Mouse (Mus musculus): ENCODE results near the gene Gm49336. TPM values are rescaled to one million over a fixed set of nuclear protein-coding genes. Genes with fewer than 3 reads are reported as not detected.

The Gm49336 gene
- polyA plus RNA-seq, 1 experiment from 2014 or later, result 68.8 TPM

DNA sequence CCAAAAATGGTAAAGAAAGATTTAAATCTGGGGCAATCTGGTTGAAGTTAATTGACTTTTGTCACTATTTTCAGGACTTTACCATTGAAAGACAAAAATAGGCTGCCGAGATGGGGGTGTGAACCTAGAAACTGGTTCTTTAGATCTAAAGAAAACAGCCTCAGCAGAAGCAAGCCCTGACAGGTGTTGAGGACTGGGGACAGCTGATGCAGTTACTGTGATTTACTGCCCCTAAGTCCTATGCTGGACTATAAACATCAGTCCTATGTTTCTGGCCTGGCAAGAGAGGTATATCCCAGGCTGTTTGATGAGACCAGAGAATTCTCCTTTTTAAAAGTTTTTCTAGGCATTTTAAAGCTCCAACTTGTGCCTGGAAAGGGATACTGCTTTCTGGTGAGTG is 37.3 kb downstream of the Gm49336 start:
- Histone ChIP-seq H3K4me2 (replicated peaks; ENCODE audit: low read depth, low read length) (no peak overlapping the region), H3K27ac (ENCODE audit: low read depth, low read length) (no peak overlapping the region), H3K4me1 (replicated peaks; ENCODE audit: control insufficient read depth, insufficient read depth, low read length) (no peaks in the 10 kb centered on the region), H3K9me3 (ENCODE audit: control insufficient read depth, low read length) (no peaks in the 10 kb centered on the region), H3K9ac (ENCODE audit: low read depth, low read length) (no peak overlapping the region), H3K27me3 (ENCODE audit: control insufficient read depth, insufficient read depth, low read length) (no peaks in the 10 kb centered on the region), H3K36me3 (ENCODE audit: control insufficient read depth, insufficient read depth, low read length) (no peaks in the 10 kb centered on the region), H3K4me3 (ENCODE audit: low read depth, low read length) (no peak overlapping the region)
- DNase-seq (ENCODE audit: low spot score), result no peak
- 89% methylated on average over 1 of the region's 1 CpGs for WGBS
- no peak for ATAC-seq (ENCODE audit: low FRiP score)

DNA sequence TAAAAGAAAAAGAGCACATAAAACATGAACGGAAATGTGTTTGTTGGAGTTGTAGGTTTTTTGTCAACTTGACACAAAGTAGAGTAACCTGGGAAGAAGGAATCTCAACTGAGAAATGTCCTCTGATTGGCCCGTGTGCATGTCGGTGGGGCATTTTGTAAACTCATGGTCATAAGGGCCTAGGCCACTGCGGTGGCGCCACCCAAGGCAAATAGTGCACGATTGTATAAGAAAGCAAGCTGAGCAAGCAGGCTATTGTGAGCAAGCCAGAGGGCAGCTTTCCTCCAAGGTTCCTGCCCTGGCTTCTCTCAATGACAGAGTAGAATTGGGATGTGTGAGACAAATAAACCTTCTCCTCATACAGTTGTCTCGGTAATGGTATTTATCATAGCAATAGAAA is 42.1 kb downstream of the Gm49336 start:
- Histone ChIP-seq H3K36me3 (ENCODE audit: control insufficient read depth, insufficient read depth, low read length) (no peaks in the 10 kb centered on the region), H3K4me3 (ENCODE audit: low read depth, low read length) (no peak overlapping the region), H3K9me3 (ENCODE audit: control insufficient read depth, low read length) (no peaks in the 10 kb centered on the region), H3K27me3 (ENCODE audit: control insufficient read depth, insufficient read depth, low read length) (no peaks in the 10 kb centered on the region), H3K4me1 (replicated peaks; ENCODE audit: control insufficient read depth, insufficient read depth, low read length) (no peaks in the 10 kb centered on the region), H3K27ac (ENCODE audit: low read depth, low read length) (no peak overlapping the region), H3K4me2 (replicated peaks; ENCODE audit: low read depth, low read length) (no peak overlapping the region), H3K9ac (ENCODE audit: low read depth, low read length) (no peak overlapping the region)
- no peak for DNase-seq (ENCODE audit: low spot score)
- ATAC-seq (ENCODE audit: low FRiP score), result no peak
- WGBS, result 91% methylated on average over 7 of the region's 7 CpGs

DNA sequence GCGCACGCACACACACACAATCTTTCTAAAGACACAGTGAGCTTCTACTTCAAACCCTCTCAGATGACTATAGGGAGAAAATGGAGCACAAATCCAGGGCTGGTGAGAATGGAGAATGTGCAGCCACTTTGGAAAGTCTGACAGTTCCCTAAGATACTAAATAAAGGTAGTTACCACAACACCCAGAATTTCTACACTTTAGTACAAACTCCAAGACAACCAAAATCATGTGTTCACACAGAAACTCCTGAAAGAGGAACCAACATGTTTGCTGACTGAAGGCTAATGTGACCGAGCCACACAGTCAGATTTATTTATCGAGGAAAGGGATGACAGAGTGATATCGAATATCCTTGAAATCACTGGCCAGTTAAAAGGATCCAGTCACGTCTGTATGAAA is 46.3 kb downstream of the Gm49336 start:
- Histone ChIP-seq H3K36me3 (ENCODE audit: control insufficient read depth, insufficient read depth, low read length) (no peaks in the 10 kb centered on the region), H3K4me1 (replicated peaks; ENCODE audit: control insufficient read depth, insufficient read depth, low read length) (no peaks in the 10 kb centered on the region), H3K9ac (ENCODE audit: low read depth, low read length) (no peak overlapping the region), H3K27me3 (ENCODE audit: control insufficient read depth, insufficient read depth, low read length) (no peaks in the 10 kb centered on the region), H3K4me3 (ENCODE audit: low read depth, low read length) (no peak overlapping the region), H3K27ac (ENCODE audit: low read depth, low read length) (no peak overlapping the region), H3K4me2 (replicated peaks; ENCODE audit: low read depth, low read length) (no peak overlapping the region), H3K9me3 (ENCODE audit: control insufficient read depth, low read length) (no peaks in the 10 kb centered on the region)
- WGBS, result 89% methylated on average over 6 of the region's 6 CpGs
- ATAC-seq (ENCODE audit: low FRiP score) (no peak), DNase-seq (ENCODE audit: low spot score) (no peak)

DNA sequence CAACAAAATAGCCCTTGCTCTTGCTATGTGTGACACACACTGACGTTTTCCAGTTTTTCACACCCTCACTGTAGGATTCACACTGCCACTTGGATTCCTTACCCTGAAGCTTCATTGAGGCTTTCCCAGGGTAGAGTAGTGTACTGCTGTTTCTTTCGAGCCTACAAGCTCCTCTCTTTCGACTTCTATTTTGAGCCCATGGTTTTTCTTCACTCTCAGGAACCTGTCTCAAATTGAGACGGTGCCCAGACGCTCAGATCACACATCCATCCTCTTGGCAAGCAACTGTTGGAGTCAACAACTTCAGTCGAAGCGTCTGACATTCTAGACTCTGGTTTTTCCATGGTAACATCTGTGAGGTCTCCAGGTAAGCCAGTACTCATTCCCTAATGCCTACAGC is 54.4 kb downstream of the Gm49336 start, which contains the start of gene Atp8a2:
Atp8a2 (minus strand) TSS at position 296 of the 400 bp plus-strand sequence.
- DNase-seq (ENCODE audit: low spot score) (no peak), ATAC-seq (ENCODE audit: low FRiP score) (no peak)
- Histone ChIP-seq H3K27me3 (ENCODE audit: control insufficient read depth, insufficient read depth, low read length) (no peaks in the 10 kb centered on the region), H3K27ac (ENCODE audit: low read depth, low read length) (no peak within 1 kb of the TSS), H3K9me3 (ENCODE audit: control insufficient read depth, low read length) (no peaks in the 10 kb centered on the region), H3K4me1 (replicated peaks; ENCODE audit: control insufficient read depth, insufficient read depth, low read length) (no peaks in the 10 kb centered on the region), H3K36me3 (ENCODE audit: control insufficient read depth, insufficient read depth, low read length) (no peaks in the 10 kb centered on the region), H3K4me3 (ENCODE audit: low read depth, low read length) (no peak within 1 kb of the TSS), H3K9ac (ENCODE audit: low read depth, low read length) (no peak within 1 kb of the TSS), H3K4me2 (replicated peaks; ENCODE audit: low read depth, low read length) (no peak within 1 kb of the TSS)
- 84% methylated on average over 7 of the region's 7 CpGs for WGBS

- Histone ChIP-seq H3K4me2 (replicated peaks; ENCODE audit: low read depth, low read length) (no peak overlapping the region), H3K9me3 (ENCODE audit: control insufficient read depth, low read length) (no peaks in the 10 kb centered on the region), H3K4me1 (replicated peaks; ENCODE audit: control insufficient read depth, insufficient read depth, low read length) (no peaks in the 10 kb centered on the region), H3K36me3 (ENCODE audit: control insufficient read depth, insufficient read depth, low read length) (no peaks in the 10 kb centered on the region), H3K27me3 (ENCODE audit: control insufficient read depth, insufficient read depth, low read length) (no peaks in the 10 kb centered on the region), H3K4me3 (ENCODE audit: low read depth, low read length) (no peak overlapping the region), H3K27ac (ENCODE audit: low read depth, low read length) (no peak overlapping the region), H3K9ac (ENCODE audit: low read depth, low read length) (no peak overlapping the region)
- no peak for ATAC-seq (ENCODE audit: low FRiP score)
- no peak for DNase-seq (ENCODE audit: low spot score)
- WGBS, result 94% methylated on average over 5 of the region's 5 CpGs
Observed at GRCm38 (mm10) chr14:60195999-60196398, 55.3 kb downstream of the Gm49336 start.

DNA sequence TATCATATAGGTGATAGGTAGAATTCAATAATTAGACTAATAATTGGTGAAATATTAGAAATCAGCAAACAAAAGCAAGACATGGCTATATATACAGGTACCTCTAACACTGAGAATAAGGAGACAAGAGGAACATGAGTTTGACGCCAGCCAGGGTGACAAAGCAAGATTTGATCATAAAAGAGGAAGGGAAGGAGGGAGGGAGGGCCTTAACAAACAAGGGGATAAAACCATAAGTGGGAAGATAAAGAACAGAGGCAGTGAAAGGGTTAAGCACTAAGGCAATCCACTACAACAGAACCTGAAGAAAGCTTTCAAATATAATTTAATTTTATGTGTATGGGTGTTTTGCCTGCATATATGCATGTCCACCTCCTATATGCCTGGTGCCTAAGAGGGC is 56.7 kb downstream of the Gm49336 start:
- no peaks in the 10 kb centered on the region for H3K4me1 ChIP-seq (replicated peaks; ENCODE audit: control insufficient read depth, insufficient read depth, low read length)
- no peaks in the 10 kb centered on the region for H3K36me3 ChIP-seq (ENCODE audit: control insufficient read depth, insufficient read depth, low read length)
- H3K4me2 ChIP-seq (replicated peaks; ENCODE audit: low read depth, low read length), result no peak overlapping the region
- ATAC-seq (ENCODE audit: low FRiP score) (no peak), DNase-seq (ENCODE audit: low spot score) (no peak)
- no peaks in the 10 kb centered on the region for H3K9me3 ChIP-seq (ENCODE audit: control insufficient read depth, low read length)
- H3K27ac ChIP-seq (ENCODE audit: low read depth, low read length), result no peak overlapping the region
- 86% methylated on average over 1 of the region's 1 CpGs for WGBS
- H3K27me3 ChIP-seq (ENCODE audit: control insufficient read depth, insufficient read depth, low read length), result no peaks in the 10 kb centered on the region
- no peak overlapping the region for H3K4me3 ChIP-seq (ENCODE audit: low read depth, low read length)
- H3K9ac ChIP-seq (ENCODE audit: low read depth, low read length), result no peak overlapping the region

- no peak overlapping the region for H3K27ac ChIP-seq (ENCODE audit: low read depth, low read length)
- H3K4me1 ChIP-seq (replicated peaks; ENCODE audit: control insufficient read depth, insufficient read depth, low read length), result no peaks in the 10 kb centered on the region
- H3K9ac ChIP-seq (ENCODE audit: low read depth, low read length), result no peak overlapping the region
- no peak overlapping the region for H3K4me2 ChIP-seq (replicated peaks; ENCODE audit: low read depth, low read length)
- H3K9me3 ChIP-seq (ENCODE audit: control insufficient read depth, low read length), result no peaks in the 10 kb centered on the region
- ATAC-seq (ENCODE audit: low FRiP score) (no peak), DNase-seq (ENCODE audit: low spot score) (no peak)
- H3K4me3 ChIP-seq (ENCODE audit: low read depth, low read length), result no peak overlapping the region
- H3K27me3 ChIP-seq (ENCODE audit: control insufficient read depth, insufficient read depth, low read length), result no peaks in the 10 kb centered on the region
- no peaks in the 10 kb centered on the region for H3K36me3 ChIP-seq (ENCODE audit: control insufficient read depth, insufficient read depth, low read length)
- 89% methylated on average over 5 of the region's 5 CpGs for WGBS
Observed at GRCm38 (mm10) chr14:60189771-60190170, 61.5 kb downstream of the Gm49336 start.

DNA sequence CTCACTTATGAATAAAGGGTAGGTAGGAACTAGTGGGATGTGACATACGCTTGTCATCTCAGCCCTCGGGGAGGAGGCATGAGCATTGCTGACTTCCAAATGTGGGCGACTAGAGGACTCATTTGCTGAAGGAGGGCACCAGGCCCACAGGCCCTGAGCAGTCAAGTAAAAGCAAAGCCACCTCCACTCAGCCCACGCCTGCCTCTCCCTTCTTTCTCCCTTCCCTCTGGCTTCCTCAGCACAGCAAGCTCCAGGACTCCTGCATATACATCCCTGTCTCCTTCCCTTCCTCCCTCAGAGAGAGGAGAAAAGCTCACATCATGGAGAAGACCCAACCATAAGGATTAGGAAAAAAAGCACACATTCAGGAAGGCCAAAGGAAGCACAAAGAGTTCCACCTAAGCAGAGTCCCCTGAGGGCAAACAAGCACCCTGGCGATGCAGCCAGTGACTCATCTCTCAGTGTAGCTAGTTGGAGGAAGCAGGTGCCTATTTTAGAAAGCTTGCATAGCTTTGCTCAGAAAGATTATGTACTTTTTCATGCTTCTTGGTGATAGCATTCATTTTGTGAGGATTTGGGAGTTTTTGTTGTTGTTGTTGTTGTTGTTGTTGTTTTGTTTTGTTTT is 63.0 kb downstream of the Gm49336 start:
- Histone ChIP-seq H3K4me1 (replicated peaks; ENCODE audit: control insufficient read depth, insufficient read depth, low read length) (no peaks in the 10 kb centered on the region), H3K4me2 (replicated peaks; ENCODE audit: low read depth, low read length) (no peak overlapping the region), H3K9me3 (ENCODE audit: control insufficient read depth, low read length) (no peaks in the 10 kb centered on the region), H3K36me3 (ENCODE audit: control insufficient read depth, insufficient read depth, low read length) (no peaks in the 10 kb centered on the region), H3K4me3 (ENCODE audit: low read depth, low read length) (no peak overlapping the region), H3K27ac (ENCODE audit: low read depth, low read length) (no peak overlapping the region), H3K27me3 (ENCODE audit: control insufficient read depth, insufficient read depth, low read length) (no peaks in the 10 kb centered on the region), H3K9ac (ENCODE audit: low read depth, low read length) (no peak overlapping the region)
- DNase-seq (ENCODE audit: low spot score), result no peak
- ATAC-seq (ENCODE audit: low FRiP score), result no peak
- WGBS, result 85% methylated on average over 5 of the region's 5 CpGs

- ATAC-seq (ENCODE audit: low FRiP score), result no peak
- H3K36me3 ChIP-seq (ENCODE audit: control insufficient read depth, insufficient read depth, low read length), result no peaks in the 10 kb centered on the region
- no peak for DNase-seq (ENCODE audit: low spot score)
- no peaks in the 10 kb centered on the region for H3K4me1 ChIP-seq (replicated peaks; ENCODE audit: control insufficient read depth, insufficient read depth, low read length)
- WGBS, result 87% methylated on average over 2 of the region's 2 CpGs
- no peak overlapping the region for H3K4me2 ChIP-seq (replicated peaks; ENCODE audit: low read depth, low read length)
- no peaks in the 10 kb centered on the region for H3K9me3 ChIP-seq (ENCODE audit: control insufficient read depth, low read length)
- H3K27me3 ChIP-seq (ENCODE audit: control insufficient read depth, insufficient read depth, low read length), result peaks cover 9% of the 10 kb centered on the region
- no peak overlapping the region for H3K27ac ChIP-seq (ENCODE audit: low read depth, low read length)
- no peak overlapping the region for H3K4me3 ChIP-seq (ENCODE audit: low read depth, low read length)
- H3K9ac ChIP-seq (ENCODE audit: low read depth, low read length), result no peak overlapping the region
Observed at GRCm38 (mm10) chr14:60181306-60181705, 70.0 kb downstream of the Gm49336 start.
